Mouse (Mus musculus): ENCODE data around the gene Reep6. TPM values are rescaled to one million over a fixed set of nuclear protein-coding genes. Genes with fewer than 3 reads are reported as not detected.

Gene Reep6
- polyA plus RNA-seq, 1 experiment from 2014 or later = 132 TPM

- H3K4me2 ChIP-seq (replicated peaks) = peak overlapping the region; percentile 97
- peaks cover 10% of the 10 kb centered on the region; the same call in 1 of the 2 replicates for H3K36me3 ChIP-seq
- H3K9me3 ChIP-seq = no peaks in the 10 kb centered on the region
- no peak for ATAC-seq
- WGBS = 89% methylated on average over 21 of the region's 21 CpGs
- H3K9ac ChIP-seq = peak overlapping the region; percentile 51
- H3K4me3 ChIP-seq (replicated peaks) = peak overlapping the region; percentile 68; the same call in 1 of the 2 replicates
- H3K4me1 ChIP-seq (replicated peaks) = peaks cover 45% of the 10 kb centered on the region
- peaks cover 3% of the 10 kb centered on the region; the same call in 1 of the 2 replicates for H3K27me3 ChIP-seq (replicated peaks)
- H3K27ac ChIP-seq = no peak overlapping the region
Observed at GRCm38 (mm10) chr10:80321670-80322581, 7.8 kb upstream of the Reep6 start.

- peak; percentile 17 for ATAC-seq
- WGBS = 1% methylated on average over 28 of the region's 28 CpGs
- H3K4me3 ChIP-seq (replicated peaks) = peak overlapping the region; percentile 68
- peak overlapping the region; percentile 97 for H3K4me2 ChIP-seq (replicated peaks)
- peak overlapping the region; percentile 72; the same call in 1 of the 2 replicates for H3K27ac ChIP-seq
- no peaks in the 10 kb centered on the region for H3K9me3 ChIP-seq
- peak overlapping the region; percentile 51 for H3K9ac ChIP-seq
- peaks cover 39% of the 10 kb centered on the region for H3K4me1 ChIP-seq (replicated peaks)
- H3K36me3 ChIP-seq = peaks cover 7% of the 10 kb centered on the region; the same call in 1 of the 2 replicates
- no peaks in the 10 kb centered on the region for H3K27me3 ChIP-seq (replicated peaks)
Observed at GRCm38 (mm10) chr10:80322811-80323211, 6.9 kb upstream of the Reep6 start.

GRCm38 (mm10) chr10:80323261-80324119, 6.3 kb upstream of the Reep6 start:
- peak overlapping the region; percentile 51 for H3K9ac ChIP-seq

DNA sequence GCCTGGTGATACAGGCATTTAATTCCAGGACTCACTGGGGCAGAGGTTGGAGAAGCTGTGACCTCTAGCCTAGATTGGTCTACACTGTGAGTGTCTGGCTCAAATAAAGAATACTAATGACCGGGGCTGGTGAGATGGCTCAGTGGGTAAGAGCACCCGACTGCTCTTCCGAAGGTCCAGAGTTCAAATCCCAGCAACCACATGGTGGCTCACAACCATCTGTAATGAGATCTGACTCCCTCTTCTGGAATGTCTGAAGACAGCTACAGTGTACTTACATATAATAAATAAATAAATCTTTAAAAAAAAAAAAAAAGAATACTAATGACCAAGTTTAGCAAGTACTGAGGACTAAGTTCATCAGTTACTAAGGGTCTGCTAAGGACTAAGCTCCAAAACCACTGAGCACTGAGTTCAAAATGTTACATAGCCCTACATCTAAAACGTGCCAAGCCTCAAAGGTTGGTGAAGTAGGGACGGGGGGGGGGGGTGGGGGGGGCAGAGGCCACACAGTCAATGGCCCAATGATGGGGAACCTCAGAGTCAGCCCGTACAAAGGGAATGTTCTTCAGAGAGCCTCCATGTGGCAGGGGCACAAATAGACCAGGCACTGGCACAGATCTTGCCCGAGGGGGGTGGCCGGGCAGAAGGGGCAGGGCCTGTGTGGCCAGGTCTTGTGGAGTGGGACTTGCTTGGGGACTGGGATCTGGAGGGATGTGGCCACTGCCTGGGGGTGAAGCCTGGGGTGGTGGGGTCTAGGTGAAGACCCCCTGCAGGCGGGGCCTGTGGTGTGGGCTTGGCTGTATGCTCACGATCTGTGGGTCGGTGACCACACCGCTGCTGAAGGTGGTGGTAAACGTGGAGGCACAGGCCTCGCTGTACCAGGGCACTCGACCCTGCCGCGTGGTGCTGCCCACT, 5.4 kb upstream of the Reep6 start:
- Histone ChIP-seq H3K4me2 (replicated peaks) (peak overlapping the region; percentile 97), H3K9ac (peak overlapping the region; percentile 51; the same call in 1 of the 2 replicates), H3K36me3 (no peaks in the 10 kb centered on the region), H3K4me3 (replicated peaks) (peak overlapping the region; percentile 68; the same call in 1 of the 2 replicates), H3K9me3 (no peaks in the 10 kb centered on the region), H3K27ac (0 out of 2 replicates have a peak overlapping the region, but pooled peaks have one; percentile 72), H3K4me1 (replicated peaks) (peaks cover 43% of the 10 kb centered on the region), H3K27me3 (replicated peaks) (no peaks in the 10 kb centered on the region)
- ATAC-seq = 0 out of 2 replicates have a peak, but pooled peaks have one; percentile 3
- 73% methylated on average over 17 of the region's 17 CpGs for WGBS

More at GRCm38 (mm10) chr10:80323261-80324119, 6.3 kb upstream of the Reep6 start:
- peak; percentile 70 for ATAC-seq
- H3K9me3 ChIP-seq = no peaks in the 10 kb centered on the region
- peaks cover 3% of the 10 kb centered on the region; the same call in 1 of the 2 replicates for H3K36me3 ChIP-seq
- 1% methylated on average over 45 of the region's 46 CpGs for WGBS
- H3K27me3 ChIP-seq (replicated peaks) = no peaks in the 10 kb centered on the region
- peaks cover 42% of the 10 kb centered on the region for H3K4me1 ChIP-seq (replicated peaks)
- H3K4me2 ChIP-seq (replicated peaks) = peak overlapping the region; percentile 97
- H3K4me3 ChIP-seq (replicated peaks) = peak overlapping the region; percentile 68
- H3K27ac ChIP-seq = peak overlapping the region; percentile 72

DNA sequence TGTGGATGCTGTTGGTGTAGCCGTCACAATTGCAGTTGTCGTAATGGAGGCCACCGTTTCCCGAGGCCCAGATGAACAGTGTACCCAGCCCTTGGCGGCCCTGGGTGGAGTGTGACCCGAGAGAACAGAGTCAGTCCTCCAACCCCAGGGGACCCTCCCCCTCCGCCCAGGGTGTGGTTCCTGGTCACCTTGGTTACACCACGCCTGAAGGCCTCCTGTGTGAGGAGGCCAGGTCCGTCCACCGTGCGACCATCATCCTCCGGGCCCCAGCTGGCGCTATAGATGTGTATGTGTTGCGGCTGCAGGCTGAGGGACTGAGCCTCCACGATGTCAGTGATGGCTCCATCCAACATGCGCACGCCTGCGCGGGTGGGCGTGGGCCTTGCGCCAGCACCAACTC, 4.7 kb upstream of the Reep6 start:
- no peaks in the 10 kb centered on the region for H3K27me3 ChIP-seq (replicated peaks)
- H3K4me3 ChIP-seq (replicated peaks) = no peak overlapping the region
- no peaks in the 10 kb centered on the region for H3K9me3 ChIP-seq
- H3K4me2 ChIP-seq (replicated peaks) = peak overlapping the region; percentile 22; the same call in 1 of the 2 replicates
- H3K9ac ChIP-seq = no peak overlapping the region
- peaks cover 41% of the 10 kb centered on the region for H3K4me1 ChIP-seq (replicated peaks)
- 77% methylated on average over 21 of the region's 21 CpGs for WGBS
- H3K27ac ChIP-seq = no peak overlapping the region
- ATAC-seq = no peak
- no peaks in the 10 kb centered on the region for H3K36me3 ChIP-seq

DNA sequence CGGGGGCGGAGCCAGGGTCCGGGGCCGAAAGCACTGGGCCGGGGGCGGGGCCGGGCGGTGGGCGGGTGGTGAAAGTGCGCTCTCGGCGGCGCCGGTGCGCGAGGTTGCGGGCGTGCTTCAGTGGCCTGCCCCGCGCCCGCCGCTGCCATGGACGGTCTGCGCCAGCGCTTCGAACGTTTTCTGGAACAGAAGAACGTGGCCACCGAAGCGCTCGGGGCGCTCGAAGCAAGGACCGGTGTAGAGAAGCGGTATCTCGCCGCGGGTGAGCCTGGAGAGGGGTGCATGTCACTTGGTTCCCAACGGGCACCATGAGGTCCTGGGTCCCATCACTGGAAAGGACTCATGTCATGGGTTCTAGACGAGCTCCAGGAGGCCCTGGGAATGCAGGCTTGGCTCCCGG, 331 bp downstream of the Reep6 start:
- Histone ChIP-seq H3K9ac (peak overlapping the region; percentile 58), H3K9me3 (no peaks in the 10 kb centered on the region), H3K4me3 (replicated peaks) (peak overlapping the region; percentile 53), H3K27me3 (replicated peaks) (no peaks in the 10 kb centered on the region), H3K36me3 (0 out of 2 replicates have a peak, but pooled peaks cover 2% of the 10 kb centered on the region), H3K27ac (peak overlapping the region; percentile 84), H3K4me1 (replicated peaks) (peaks cover 35% of the 10 kb centered on the region), H3K4me2 (replicated peaks) (peak overlapping the region; percentile 93)
- no peak for ATAC-seq
- WGBS = 1% methylated on average over 40 of the region's 41 CpGs

DNA sequence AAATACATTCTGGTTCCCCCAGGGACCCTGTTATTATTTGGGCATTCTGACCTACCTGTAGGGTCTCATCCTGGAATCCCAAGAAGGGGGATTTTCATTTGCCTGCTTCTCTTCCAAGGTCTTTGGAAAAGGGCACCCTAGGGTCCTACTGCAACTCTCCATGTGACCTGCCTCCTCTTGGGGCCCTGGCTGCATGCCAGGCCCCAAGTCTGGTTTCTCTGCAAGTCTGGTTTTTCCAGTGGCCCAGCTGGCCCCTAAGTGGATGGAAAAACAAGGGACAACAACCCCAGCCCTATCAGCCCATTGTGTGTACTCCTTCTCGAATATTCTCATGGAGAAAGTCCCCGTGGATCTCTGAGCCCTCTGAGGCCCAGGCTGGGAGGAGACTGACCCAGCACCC, 1.1 kb downstream of the Reep6 start:
- Histone ChIP-seq H3K9me3 (no peaks in the 10 kb centered on the region), H3K4me2 (replicated peaks) (peak overlapping the region; percentile 93), H3K9ac (peak overlapping the region; percentile 58; the same call in 1 of the 2 replicates), H3K27me3 (replicated peaks) (no peaks in the 10 kb centered on the region), H3K27ac (peak overlapping the region; percentile 84), H3K36me3 (0 out of 2 replicates have a peak, but pooled peaks cover 2% of the 10 kb centered on the region), H3K4me1 (replicated peaks) (peaks cover 35% of the 10 kb centered on the region), H3K4me3 (replicated peaks) (peak overlapping the region; percentile 53)
- 38% methylated on average over 2 of the region's 2 CpGs for WGBS
- no peak for ATAC-seq

- peak overlapping the region; percentile 84 for H3K27ac ChIP-seq
- H3K27me3 ChIP-seq (replicated peaks) = no peaks in the 10 kb centered on the region
- no peaks in the 10 kb centered on the region for H3K9me3 ChIP-seq
- H3K4me1 ChIP-seq (replicated peaks) = peaks cover 35% of the 10 kb centered on the region
- 33% methylated on average over 10 of the region's 10 CpGs for WGBS
- 0 out of 2 replicates have a peak, but pooled peaks cover 2% of the 10 kb centered on the region for H3K36me3 ChIP-seq
- peak overlapping the region; percentile 24 for H3K9ac ChIP-seq
- H3K4me3 ChIP-seq (replicated peaks) = peak overlapping the region; percentile 53
- peak; percentile 56 for ATAC-seq
- H3K4me2 ChIP-seq (replicated peaks) = peak overlapping the region; percentile 93
Observed at GRCm38 (mm10) chr10:80331636-80332524, 2.1 kb downstream of the Reep6 start.

- Histone ChIP-seq H3K4me2 (replicated peaks) (peak overlapping the region; percentile 93), H3K9me3 (no peaks in the 10 kb centered on the region), H3K27ac (peak overlapping the region; percentile 84), H3K4me3 (replicated peaks) (no peak overlapping the region), H3K9ac (peak overlapping the region; percentile 24), H3K4me1 (replicated peaks) (peaks cover 35% of the 10 kb centered on the region), H3K27me3 (replicated peaks) (no peaks in the 10 kb centered on the region), H3K36me3 (0 out of 2 replicates have a peak, but pooled peaks cover 2% of the 10 kb centered on the region)
- 72% methylated on average over 5 of the region's 5 CpGs for WGBS
- no peak for ATAC-seq
Observed at GRCm38 (mm10) chr10:80332525-80332989, 2.8 kb downstream of the Reep6 start.

- Histone ChIP-seq H3K27me3 (replicated peaks) (peaks cover 9% of the 10 kb centered on the region), H3K4me1 (replicated peaks) (peaks cover 17% of the 10 kb centered on the region), H3K4me3 (replicated peaks) (no peak overlapping the region), H3K4me2 (replicated peaks) (no peak overlapping the region), H3K36me3 (0 out of 2 replicates have a peak, but pooled peaks cover 2% of the 10 kb centered on the region), H3K9me3 (no peaks in the 10 kb centered on the region), H3K27ac (no peak overlapping the region), H3K9ac (no peak overlapping the region)
- WGBS = 90% methylated on average over 12 of the region's 12 CpGs
- no peak for ATAC-seq
Observed at GRCm38 (mm10) chr10:80336263-80336662, 6.5 kb downstream of the Reep6 start.
